Mouse (Mus musculus) frontal cortex, postnatal 10 days (tissue): Measurements from ENCODE around the gene Gm8267.
"Not testable (repeated sequence)": the region's sequence is repeated elsewhere in the genome, so short reads cannot be mapped to it uniquely, and the experiment has no call there.

Experiments used
- DNase-seq, 2 experiments: peaks; one replicate each; pipeline ENCODE4 v3.0.0; 2022; ENCODE audit warnings: low spot score in 2 of 2, mixed read lengths in 1 of 2

Gene Gm8267

DNA sequence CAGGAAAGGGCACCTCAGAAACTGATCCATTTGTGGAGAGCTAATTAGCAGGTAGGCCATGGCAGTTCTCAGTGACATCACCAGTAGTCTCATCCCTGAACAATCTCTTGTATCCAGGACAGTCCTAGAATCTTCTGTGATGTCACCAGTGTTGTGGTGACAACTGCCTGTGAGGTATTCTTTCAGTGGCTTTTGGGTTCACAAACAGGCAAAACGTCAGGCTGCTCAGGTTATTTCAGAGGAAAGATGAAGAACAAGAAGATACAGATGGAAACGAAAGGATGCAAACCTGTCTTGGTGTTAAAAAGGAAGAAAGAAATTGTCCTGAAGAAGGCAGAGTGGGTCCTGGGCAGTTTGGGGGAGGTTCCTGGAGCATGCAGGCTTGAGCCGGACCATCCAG, at the start of gene Gm8267:
TSS of gene Gm8267 (minus strand) at position 101 of the 400 bp plus-strand sequence.
- DNase-seq = no peak

DNA sequence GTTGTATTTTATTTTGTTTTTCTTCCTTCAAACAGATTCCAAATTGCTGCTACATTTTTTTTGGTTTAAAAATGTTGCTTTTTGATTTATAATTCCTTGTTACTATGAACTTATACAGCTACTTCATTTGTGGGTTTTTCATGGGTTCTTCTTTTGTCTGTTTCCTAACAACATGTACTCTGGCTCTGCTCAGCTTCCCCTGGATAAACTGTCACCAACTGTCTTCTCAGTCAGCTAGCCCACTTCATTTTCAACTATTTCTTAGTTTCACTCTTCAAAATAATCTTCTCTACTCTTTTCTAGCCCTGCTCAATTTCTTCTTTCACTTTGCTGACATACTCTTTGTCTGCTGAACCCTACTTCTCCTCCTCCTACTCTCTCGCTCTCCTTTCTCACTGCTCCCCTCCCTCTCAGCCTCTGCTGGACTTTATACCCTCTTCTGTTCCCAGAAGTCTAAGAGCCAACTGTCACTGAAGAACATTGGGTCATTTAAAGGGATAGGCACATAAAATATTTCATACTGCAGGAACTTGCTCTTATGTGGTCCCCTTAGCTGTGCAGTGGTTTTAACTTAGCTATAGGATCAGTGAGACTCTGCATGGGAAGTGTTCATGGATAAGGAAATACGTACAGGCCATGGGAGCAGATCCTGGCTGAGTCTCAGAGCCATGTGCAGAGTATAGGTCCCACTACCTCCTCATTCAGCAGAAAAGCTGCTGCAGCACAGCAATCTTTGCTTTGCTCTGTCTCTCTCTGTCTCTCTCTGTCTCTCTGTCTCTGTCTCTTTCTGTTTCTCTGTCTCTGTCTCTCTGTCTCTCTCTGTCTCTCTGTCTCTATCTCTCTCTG, 39.6 kb upstream of the Gm8267 start:
- DNase-seq = not testable (repeated sequence)

DNA sequence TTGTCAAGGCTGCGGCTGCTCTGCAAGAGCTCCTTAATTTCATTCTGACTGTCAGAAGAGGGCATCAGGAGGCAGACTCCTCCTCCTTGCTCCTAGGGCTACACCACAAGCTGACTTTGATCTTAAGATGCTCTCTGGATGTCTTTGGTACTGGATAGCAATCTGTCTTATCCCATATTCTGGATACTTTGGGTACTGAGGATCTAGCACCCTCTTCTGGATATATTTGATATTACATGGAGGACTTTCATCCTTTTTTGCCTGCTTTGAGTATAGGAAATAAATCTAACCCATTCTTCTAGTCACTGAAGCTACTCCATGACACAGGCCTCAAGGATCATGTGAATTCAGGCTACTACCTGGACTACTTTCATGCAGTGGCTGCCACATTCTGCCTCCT, 7.4 kb downstream of the Gm8267 start:
- DNase-seq = not testable (repeated sequence)

DNA sequence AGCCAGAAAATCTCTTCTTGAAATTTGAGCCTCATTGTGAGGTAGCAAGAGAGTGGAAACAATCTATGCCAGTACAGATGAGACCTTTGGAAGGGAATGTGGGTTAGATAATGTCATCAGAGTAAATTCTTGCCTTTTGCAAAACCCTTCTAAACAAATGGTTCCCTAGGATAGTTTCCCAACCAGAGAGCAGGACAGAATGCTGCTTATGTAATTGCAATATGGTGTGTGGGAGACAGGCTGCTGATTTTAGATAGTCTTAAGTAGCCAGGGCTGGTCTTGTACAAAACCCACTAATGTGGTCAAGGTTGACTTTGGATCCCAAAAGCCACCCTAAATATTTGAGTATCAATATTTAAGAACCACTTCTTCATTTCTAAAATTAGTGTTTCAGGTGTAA, 19.4 kb downstream of the Gm8267 start:
- DNase-seq = not testable (repeated sequence)

DNA sequence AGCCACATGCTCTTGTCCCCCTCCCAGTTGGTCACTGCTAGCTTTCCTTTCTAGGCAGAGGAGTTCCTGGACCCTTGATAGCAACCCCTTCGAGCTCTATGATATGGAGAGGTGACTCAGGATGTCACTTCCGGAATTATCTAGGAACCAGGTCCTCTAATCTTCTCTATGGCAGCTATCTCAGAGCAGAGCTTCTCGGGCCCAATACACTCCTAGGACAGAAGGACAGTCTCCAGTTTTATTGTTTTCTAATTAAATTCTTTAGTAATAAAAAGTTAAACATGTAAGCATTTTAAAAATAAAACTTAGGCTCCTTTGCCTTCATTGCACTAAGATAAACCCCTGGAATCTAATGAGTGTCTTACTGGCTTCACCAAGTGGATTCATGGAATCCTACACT, 43.8 kb downstream of the Gm8267 start, which contains the start of gene Gm8257:
TSS of gene Gm8257 (minus strand) at position 101 of the 400 bp plus-strand sequence.
- DNase-seq = not testable (repeated sequence)
